Mouse (Mus musculus): ENCODE data around the gene Ankrd45. TPM values are rescaled to one million over a fixed set of nuclear protein-coding genes. Genes with fewer than 3 reads are reported as not detected.

The Ankrd45 gene
- polyA plus RNA-seq (2014; fragmentation: Illumina TruSeq; extraction: RNeasy Lipid Tissue Mini Kit (QIAGEN cat#74804); ENCODE audit: low read depth, low replicate concordance) = 1.8 TPM

DNA sequence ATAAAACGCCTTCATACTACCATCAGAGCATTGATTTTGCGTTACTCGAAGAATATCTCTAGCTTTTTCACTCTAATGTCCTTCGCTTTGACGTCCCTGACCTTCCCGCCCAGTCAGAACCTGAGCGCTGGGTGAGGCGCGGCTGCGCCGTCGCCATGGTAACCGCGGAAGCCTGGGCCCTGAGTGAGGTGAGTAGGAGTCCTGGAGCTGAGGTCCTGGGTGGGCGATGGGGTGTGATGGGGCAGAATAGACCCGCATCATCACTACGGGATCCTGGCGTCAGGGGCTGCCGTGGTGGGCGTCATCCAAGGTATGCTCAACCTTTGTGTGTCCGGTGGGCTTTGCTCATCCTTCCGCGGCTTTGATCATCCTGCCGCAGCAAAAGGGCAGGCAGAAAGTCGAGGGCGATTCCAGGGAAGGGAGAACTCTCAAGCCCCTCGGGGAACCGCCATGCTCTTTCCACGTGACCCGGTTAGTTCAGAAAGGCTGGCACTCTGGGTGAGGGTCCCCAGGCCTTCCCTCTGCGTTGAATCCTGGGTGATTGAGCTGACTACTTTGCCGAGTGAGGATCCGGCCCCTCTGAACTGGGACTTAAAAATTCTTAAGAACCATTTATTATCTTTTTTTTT is at the start of gene Ankrd45:
TSS of gene Ankrd45 (plus strand) at position 161 of the 629 bp plus-strand sequence.

DNA sequence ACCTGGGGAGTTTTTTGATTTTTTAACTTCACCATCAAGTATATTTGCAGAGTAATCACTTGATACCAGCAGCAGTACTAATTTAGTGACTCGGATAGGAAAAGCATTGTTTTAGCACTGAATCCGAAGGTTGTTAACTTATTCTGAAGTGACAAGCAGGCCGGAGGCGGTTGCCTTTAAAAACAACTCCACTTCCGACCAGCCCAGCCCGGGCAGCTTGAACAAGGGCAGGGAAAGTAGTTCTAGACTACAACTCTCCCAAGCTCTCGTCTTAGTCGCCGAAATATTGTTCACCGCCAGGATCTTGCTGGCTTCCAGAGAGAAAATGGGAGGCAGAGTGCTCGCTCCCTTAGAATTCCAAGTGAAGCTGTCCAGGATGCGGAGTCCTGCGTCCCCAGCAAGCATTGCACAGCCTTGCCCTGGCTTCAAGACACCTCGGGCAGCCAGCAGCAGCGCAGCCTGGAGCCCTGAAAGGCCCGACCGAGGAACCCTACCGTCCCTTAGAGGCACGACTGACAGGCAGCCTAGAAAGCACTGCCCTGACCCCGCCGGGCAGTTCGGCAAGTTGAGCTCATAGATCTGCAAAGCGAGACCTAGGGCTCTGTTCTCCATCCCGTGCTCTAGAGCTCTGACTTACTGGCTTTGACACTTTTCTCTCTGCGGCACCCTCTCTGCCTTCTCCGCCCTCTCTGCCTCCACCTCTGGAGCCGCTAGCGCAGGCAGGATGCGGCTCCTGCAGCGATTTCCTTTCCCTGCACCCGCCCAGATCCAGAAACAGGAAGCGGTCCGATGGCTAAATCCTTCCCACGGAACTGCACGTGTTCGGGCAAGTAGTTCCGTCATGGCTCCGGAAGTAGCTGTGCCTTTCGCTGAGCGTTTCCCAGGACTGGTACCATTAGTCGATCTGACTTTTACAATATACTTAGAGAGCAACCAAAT is 11.5 kb upstream of the Ankrd45 start, which contains the start of gene Klhl20:
TSS of gene Klhl20 (minus strand) at position 786 of the 939 bp plus-strand sequence.

DNA sequence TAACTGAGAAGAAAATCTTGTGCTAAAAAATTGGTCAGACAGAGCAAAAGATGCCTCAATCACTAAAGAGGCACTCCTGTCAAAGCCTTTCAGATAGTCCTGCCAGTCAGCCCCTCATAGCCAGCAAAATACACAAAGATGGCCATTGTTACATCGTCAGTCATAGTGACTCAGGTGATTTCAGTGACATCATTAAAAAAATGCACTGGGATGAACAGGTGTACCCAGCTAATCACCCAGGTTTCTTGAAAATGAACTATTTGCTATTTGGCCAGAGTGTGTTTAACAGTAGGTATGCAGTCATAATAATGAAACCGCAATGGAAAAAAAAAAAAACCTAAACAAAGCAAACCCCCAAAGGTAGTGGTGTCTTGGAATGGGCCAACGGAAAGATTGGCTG is 16.7 kb downstream of the Ankrd45 start, which contains the start of gene Tex50:
TSS of gene Tex50 (minus strand) at position 101 of the 400 bp plus-strand sequence.

Other genes with a start within 250 kb of the Ankrd45 start
- gene Rc3h1, start 236.3 kb upstream of the Ankrd45 start, polyA plus RNA-seq (2014; fragmentation: Illumina TruSeq; extraction: RNeasy Lipid Tissue Mini Kit (QIAGEN cat#74804); ENCODE audit: low read depth, low replicate concordance) = 11.9 TPM
- 1.5 TPM for gene Serpinc1, start 164.1 kb upstream of the Ankrd45 start, polyA plus RNA-seq (2014; fragmentation: Illumina TruSeq; extraction: RNeasy Lipid Tissue Mini Kit (QIAGEN cat#74804); ENCODE audit: low read depth, low replicate concordance)
- gene Zbtb37, start 107.8 kb upstream of the Ankrd45 start, polyA plus RNA-seq (2014; fragmentation: Illumina TruSeq; extraction: RNeasy Lipid Tissue Mini Kit (QIAGEN cat#74804); ENCODE audit: low read depth, low replicate concordance) = 4.4 TPM
- gene Dars2, start 72.0 kb upstream of the Ankrd45 start, polyA plus RNA-seq (2014; fragmentation: Illumina TruSeq; extraction: RNeasy Lipid Tissue Mini Kit (QIAGEN cat#74804); ENCODE audit: low read depth, low replicate concordance) = 20.3 TPM
- gene Cenpl, start 72.0 kb upstream of the Ankrd45 start, polyA plus RNA-seq (2014; fragmentation: Illumina TruSeq; extraction: RNeasy Lipid Tissue Mini Kit (QIAGEN cat#74804); ENCODE audit: low read depth, low replicate concordance) = 1.5 TPM
- gene Klhl20, start 11.2 kb upstream of the Ankrd45 start, polyA plus RNA-seq (2014; fragmentation: Illumina TruSeq; extraction: RNeasy Lipid Tissue Mini Kit (QIAGEN cat#74804); ENCODE audit: low read depth, low replicate concordance) = 11.6 TPM
- gene Tex50, start 16.6 kb downstream of the Ankrd45 start, polyA plus RNA-seq (2014; fragmentation: Illumina TruSeq; extraction: RNeasy Lipid Tissue Mini Kit (QIAGEN cat#74804); ENCODE audit: low read depth, low replicate concordance) = not detected
- gene Prdx6, start 108.5 kb downstream of the Ankrd45 start, polyA plus RNA-seq (2014; fragmentation: Illumina TruSeq; extraction: RNeasy Lipid Tissue Mini Kit (QIAGEN cat#74804); ENCODE audit: low read depth, low replicate concordance) = 275 TPM

Data from heart, adult 10 weeks (tissue).